Mouse (Mus musculus) brain, embryonic 14.5 days (tissue): Measurements from ENCODE around the gene Fer.

Source experiments
- CTCF ChIP-seq: fragments of 200-500 bp; IDR thresholded peaks from 2 replicates; pipeline ENCODE4 v1.5.1; 2012; ENCODE audit warnings: inconsistent platforms, mild to moderate bottlenecking, moderate library complexity, borderline replicate concordance; ENCODE audit not compliant: insufficient read depth, insufficient read length; ENCODE audit errors: extremely low read depth
- POLR2A ChIP-seq: fragments of 200-500 bp; IDR thresholded peaks from 2 replicates; pipeline ENCODE4 v1.6.1; 2012; ENCODE audit warnings: mild to moderate bottlenecking, inconsistent platforms, borderline replicate concordance; ENCODE audit not compliant: poor library complexity, insufficient read depth, insufficient read length, severe bottlenecking; ENCODE audit errors: extremely low read depth

- TF ChIP-seq CTCF (no peak), POLR2A (no peak)
These were observed 116.1 kb downstream of the Fer start for GRCm38 (mm10) chr17:63978794-63979571.
